Mouse (Mus musculus) 3134 (cell line): ENCODE data around the gene Gm21800.
"Not testable (repeated sequence)": the region's sequence is repeated elsewhere in the genome, so short reads cannot be mapped to it uniquely, and the experiment has no call there.

Experiments
- DNase-seq: peaks from one replicate; pipeline ENCODE4 v3.0.0-alpha.2; 2011; ENCODE audit warnings: low spot score; ENCODE audit not compliant: insufficient read length; ENCODE audit errors: extremely low read depth

Gm21800 gene

DNA sequence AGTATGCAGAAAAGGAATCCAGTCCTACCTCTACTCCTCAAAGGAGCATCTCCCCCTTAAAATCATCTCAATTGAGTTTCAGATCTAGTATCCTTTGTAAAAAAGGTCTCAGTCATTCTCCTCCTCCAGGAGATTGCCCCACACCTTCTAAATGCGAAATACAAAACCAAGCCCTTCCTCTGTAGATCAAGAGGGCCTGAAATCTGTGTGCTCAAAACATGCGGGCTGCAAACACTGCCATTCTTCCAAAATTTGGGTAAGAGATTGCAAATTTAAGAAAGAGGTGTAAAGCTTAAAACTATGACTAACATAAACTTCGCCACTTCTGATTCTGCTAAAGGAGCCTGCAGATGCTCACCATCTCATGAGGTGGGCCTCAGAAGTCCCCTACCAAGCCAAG is at the start of gene Gm21800:
Gene Gm21800, plus strand, starts transcription at position 301 of the 400 bp plus-strand sequence.
- not testable (repeated sequence) for DNase-seq
